Mouse (Mus musculus) megakaryocyte, embryonic 14.5 days (primary cell): Measurements from ENCODE around the gene Ccdc50. TPM values are rescaled to one million over a fixed set of nuclear protein-coding genes. Genes with fewer than 3 reads are reported as not detected.

ENCODE experiments used
- H3K27me3 ChIP-seq: replicated peaks from 2 replicates; pipeline ENCODE3; 2012; ENCODE audit warnings: inconsistent platforms
- H3K36me3 ChIP-seq: replicated peaks from 2 replicates; pipeline ENCODE3; 2012; ENCODE audit warnings: low read length, inconsistent platforms, mixed read lengths
- H3K4me1 ChIP-seq: 2 replicates; pipeline ENCODE4 v1.6.1; 2012; ENCODE audit warnings: inconsistent platforms
- H3K4me3 ChIP-seq: replicated peaks from 2 replicates; pipeline ENCODE3; 2012; ENCODE audit warnings: moderate library complexity, mild to moderate bottlenecking, inconsistent platforms
- H3K9me3 ChIP-seq: 2 replicates; pipeline ENCODE4 v1.6.1; 2012; ENCODE audit warnings: inconsistent platforms
- FLI1 ChIP-seq: IDR thresholded peaks from 2 replicates; pipeline ENCODE4 v1.6.1; 2012; ENCODE audit warnings: low read length, inconsistent platforms, mixed read lengths
- GATA1 ChIP-seq: IDR thresholded peaks from 3 replicates; pipeline ENCODE4 v1.6.1; 2012; ENCODE audit warnings: mixed read lengths, low read length, inconsistent platforms, borderline replicate concordance
- polyA plus RNA-seq: library from polyadenylated mRNA; stranded (reverse); fragments of >175 nt; gene quantifications from 2 replicates; pipeline ENCODE4 v1.2.3, GENCODE M21; 2012; ENCODE audit warnings: low replicate concordance; ENCODE audit not compliant: insufficient read depth

Gene Ccdc50
- polyA plus RNA-seq, 1 experiment = 7.2 TPM

DNA sequence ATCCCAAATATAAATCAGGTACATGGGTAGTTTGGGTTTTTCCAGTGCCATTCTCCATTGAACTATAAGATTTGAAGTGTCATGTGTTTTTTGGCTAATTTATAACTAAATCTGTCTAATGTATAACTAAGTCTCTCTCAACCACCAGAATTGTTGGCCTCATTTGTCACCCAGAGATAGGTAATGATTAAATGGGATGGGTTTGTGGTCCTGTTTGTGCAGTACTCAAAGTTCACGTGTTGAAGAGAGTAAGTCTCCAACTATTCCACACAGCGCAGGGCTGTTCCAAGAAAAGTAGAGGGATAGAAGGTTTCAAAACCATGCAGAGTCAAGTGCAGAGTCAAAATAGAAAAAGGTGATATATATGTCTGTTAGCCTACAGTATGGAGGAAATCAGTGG lies 13.4 kb upstream of the Ccdc50 start:
- TF ChIP-seq GATA1 (no peak), FLI1 (no peak)
- Histone ChIP-seq H3K9me3 (peaks cover 10% of the 10 kb centered on the region), H3K4me1 (peaks cover 18% of the 10 kb centered on the region), H3K27me3 (no peaks in the 10 kb centered on the region), H3K36me3 (no peaks in the 10 kb centered on the region), H3K4me3 (no peak overlapping the region)

DNA sequence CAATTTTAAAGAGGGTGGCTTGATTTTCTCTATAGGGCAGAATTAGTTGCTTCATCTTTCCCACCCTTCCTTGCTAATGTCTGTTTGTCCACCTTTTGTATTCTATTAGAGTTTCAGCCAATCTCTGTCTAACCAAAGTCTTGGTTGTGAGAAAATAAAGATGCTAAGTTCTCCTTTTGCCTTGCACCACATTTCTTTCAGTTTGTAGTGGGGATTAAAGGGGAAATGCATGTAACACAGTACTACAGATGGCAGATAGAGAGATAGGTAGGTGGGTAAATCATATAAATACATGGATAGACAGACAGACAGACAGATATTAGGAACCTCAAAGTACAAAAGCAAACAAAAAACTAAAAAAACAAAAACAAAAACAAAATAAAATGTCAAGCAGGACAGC lies 12.1 kb upstream of the Ccdc50 start:
- TF ChIP-seq FLI1 (no peak), GATA1 (no peak)
- peaks cover 18% of the 10 kb centered on the region for H3K4me1 ChIP-seq
- no peak overlapping the region for H3K4me3 ChIP-seq
- no peaks in the 10 kb centered on the region for H3K36me3 ChIP-seq
- H3K9me3 ChIP-seq = peaks cover 10% of the 10 kb centered on the region
- H3K27me3 ChIP-seq = no peaks in the 10 kb centered on the region

DNA sequence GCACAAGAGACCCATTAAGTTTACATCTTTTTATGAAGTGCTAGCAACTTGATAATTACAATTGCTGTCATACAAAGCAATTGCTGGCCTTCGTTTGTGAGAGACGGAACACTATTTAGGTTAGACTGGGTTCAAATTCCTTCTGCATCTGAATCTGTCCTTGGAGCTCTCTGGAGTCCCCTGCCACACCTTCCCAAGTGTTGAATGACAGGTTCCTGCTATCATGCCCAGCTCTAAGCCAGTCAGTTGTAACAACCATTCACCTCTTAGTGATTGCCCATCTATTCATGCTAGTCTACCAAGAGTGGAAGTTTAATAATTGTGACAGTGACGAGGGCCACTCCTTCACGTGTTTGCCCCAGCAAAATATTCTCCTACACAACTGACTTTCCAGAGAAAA lies 6.5 kb upstream of the Ccdc50 start:
- no peaks in the 10 kb centered on the region for H3K36me3 ChIP-seq
- H3K4me3 ChIP-seq = no peak overlapping the region
- TF ChIP-seq GATA1 (no peak), FLI1 (no peak)
- peaks cover 10% of the 10 kb centered on the region for H3K9me3 ChIP-seq
- no peaks in the 10 kb centered on the region for H3K27me3 ChIP-seq
- peaks cover 8% of the 10 kb centered on the region for H3K4me1 ChIP-seq

DNA sequence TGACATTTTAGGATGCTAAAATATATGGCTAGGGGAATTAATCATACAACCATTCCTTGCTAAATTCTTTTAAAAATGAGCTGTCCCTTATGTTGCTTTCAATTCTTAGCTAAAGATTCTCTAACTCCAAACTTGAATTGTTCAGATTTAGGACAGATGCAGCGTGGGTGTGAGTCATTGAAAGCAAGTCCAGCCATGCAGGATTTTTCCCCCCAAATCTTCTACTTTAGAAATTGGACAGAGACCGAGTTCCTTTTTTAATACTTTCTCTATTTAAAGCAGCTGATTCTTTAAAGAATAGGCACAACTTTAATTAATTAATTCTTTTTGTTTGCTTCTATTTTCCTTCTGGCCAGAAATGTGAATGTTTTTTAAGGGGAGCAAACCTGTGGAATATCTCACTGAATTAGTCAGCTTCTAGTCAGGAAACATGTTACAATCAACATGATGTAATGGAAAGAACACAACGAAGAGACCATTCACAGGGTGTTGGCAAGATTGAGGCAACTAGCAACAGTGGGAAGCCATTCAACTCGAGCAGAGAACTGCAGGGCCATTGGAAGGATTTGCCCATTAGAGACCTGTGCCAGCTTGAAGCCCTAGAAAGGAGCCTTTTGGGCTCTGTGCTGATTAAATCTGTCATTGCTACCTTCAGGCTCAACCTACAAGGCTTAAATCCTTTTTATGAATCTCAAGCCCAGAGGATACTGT lies 3.6 kb upstream of the Ccdc50 start:
- TF ChIP-seq FLI1 = no peak
- no peak for TF ChIP-seq GATA1
- Histone ChIP-seq H3K36me3 (no peaks in the 10 kb centered on the region), H3K27me3 (no peaks in the 10 kb centered on the region), H3K4me3 (no peak overlapping the region), H3K9me3 (no peaks in the 10 kb centered on the region), H3K4me1 (peaks cover 24% of the 10 kb centered on the region)

DNA sequence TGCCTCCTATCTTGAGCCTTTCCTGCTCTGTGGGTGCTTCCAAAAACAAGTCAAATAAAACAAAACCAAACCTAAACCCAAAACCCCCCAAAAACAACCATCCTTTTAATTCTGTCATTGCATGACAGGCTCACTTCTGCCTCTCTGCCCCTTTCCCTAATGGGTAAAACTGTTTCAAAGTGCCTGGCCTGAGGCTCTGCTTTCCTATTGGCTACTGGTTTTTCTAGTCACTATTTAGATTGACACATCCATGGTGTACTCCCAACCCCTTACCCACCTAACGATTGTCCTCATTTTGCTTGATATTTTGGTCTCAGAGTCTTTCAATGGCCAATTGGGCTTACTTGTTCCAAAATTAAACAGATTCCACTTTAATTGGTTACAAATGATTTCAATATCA lies 3.0 kb upstream of the Ccdc50 start:
- no peaks in the 10 kb centered on the region for H3K9me3 ChIP-seq
- no peak overlapping the region for H3K4me3 ChIP-seq
- H3K4me1 ChIP-seq = peaks cover 30% of the 10 kb centered on the region
- H3K36me3 ChIP-seq = no peaks in the 10 kb centered on the region
- H3K27me3 ChIP-seq = no peaks in the 10 kb centered on the region
- no peak for TF ChIP-seq FLI1
- TF ChIP-seq GATA1 = no peak

DNA sequence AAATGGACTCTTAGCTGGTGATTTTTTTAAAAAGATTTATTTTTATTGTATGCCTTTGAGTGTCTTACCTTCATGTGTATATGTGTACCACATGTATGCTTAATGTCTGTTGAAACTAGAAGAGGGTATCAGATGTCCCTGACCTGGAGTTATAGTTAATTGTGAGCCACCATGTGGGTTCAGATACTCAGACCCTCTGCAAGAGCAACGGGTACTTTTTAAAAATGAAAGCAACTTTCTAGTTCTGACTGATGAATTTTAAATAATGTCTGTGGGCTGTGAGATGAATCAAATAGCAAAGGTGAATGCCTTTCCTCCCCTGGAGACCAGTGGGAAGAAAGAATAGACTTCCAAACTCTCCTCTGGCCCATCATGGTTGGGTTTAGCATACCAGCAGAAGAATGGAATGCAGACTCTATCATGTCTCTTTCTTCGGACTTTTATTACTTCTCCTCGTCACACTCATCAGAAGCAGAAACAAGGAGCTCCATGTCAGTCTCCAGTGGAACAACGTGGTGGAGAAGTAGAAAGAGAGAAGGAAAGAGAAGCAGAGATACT lies 1.7 kb upstream of the Ccdc50 start:
- H3K4me1 ChIP-seq = peaks cover 36% of the 10 kb centered on the region
- no peaks in the 10 kb centered on the region for H3K36me3 ChIP-seq
- TF ChIP-seq GATA1 (no peak), FLI1 (no peak)
- no peak overlapping the region for H3K4me3 ChIP-seq
- no peaks in the 10 kb centered on the region for H3K27me3 ChIP-seq
- no peaks in the 10 kb centered on the region for H3K9me3 ChIP-seq

DNA sequence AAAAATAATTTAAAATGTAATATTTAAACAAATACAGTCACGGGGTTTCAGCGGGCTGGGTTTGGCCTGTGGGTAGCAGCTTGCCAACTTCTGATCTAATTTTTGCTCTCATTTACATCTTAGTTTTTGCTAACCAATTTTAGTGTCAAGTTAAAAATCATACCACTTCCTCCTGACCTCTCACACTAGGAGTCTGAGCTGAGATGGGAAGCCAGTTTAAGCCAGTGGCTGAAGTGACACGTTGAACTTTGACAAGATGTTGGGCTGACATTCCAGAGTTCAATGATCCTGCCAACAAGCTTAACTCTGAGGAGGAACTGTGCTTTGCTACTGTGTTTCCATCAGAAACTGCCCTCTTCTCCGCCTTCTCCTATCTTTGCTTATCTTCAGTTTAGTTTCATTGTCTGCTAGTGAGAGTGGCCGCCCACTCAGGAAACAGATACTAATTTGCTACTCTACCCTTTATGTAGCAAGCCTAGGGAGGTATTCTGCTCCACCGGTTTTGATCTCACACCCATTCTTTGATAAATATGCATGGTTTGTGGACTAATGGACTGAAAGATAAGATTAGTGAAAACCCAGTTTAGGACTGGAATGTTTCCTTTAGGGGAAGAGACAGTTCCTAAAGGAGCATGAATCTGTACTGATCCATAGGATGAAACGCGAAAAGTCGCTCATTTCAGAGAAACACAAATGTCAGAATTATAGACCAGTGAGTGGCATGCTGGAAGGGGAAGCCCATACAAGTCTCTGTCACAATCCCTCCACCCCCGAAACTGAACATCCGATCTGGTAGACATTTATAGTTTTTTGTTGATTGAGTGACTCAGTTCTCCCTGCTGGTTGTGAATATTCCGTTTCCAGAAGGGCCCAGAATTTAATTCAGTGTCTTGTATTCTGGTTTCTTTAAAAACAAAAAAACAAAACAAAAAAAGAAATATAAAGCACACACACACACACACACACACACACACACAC lies 746 bp upstream of the Ccdc50 start:
- Histone ChIP-seq H3K36me3 (no peaks in the 10 kb centered on the region), H3K9me3 (no peaks in the 10 kb centered on the region), H3K4me3 (peak overlapping the region; percentile 94), H3K4me1 (peaks cover 39% of the 10 kb centered on the region), H3K27me3 (no peaks in the 10 kb centered on the region)
- TF ChIP-seq FLI1 = no peak
- TF ChIP-seq GATA1 = no peak

DNA sequence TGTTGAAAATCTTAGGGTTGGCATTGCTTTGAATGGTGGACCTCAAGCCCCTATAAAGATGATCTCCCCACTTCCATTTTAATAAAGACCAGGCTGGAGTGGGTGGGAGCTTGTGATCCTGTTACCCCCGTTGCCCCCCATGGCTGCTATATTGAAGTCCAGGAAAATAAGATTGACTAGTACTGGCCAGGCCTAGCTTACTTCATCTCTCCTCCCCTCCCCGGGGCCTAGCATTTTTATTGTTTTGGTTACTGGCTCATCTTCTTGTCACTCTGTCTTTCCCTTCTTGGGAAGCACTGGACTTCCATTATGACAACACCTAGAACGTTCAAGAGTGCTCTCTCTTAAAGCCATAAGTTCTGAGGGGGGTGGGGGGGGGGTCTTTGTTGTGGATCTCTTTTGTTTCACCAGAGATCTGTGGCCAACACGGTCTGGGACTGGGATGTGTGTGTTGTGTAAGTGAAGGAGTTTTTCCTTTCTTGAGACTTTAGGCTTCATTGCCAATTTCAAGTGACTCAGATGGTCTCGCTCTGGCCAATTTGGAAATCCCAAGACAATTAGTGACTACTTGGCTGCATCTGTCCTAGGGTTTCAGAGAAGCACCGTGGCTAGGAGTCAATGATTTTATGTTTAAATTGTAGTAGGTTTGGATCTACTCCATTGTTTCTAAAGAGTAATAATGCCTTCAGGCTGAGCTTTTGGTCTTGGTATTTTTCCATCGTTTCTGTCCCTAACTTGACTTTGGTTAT lies 1.0 kb downstream of the Ccdc50 start:
- Histone ChIP-seq H3K36me3 (no peaks in the 10 kb centered on the region), H3K27me3 (no peaks in the 10 kb centered on the region), H3K4me1 (peaks cover 42% of the 10 kb centered on the region), H3K4me3 (peak overlapping the region; percentile 94), H3K9me3 (no peaks in the 10 kb centered on the region)
- TF ChIP-seq GATA1 (no peak), FLI1 (no peak)

DNA sequence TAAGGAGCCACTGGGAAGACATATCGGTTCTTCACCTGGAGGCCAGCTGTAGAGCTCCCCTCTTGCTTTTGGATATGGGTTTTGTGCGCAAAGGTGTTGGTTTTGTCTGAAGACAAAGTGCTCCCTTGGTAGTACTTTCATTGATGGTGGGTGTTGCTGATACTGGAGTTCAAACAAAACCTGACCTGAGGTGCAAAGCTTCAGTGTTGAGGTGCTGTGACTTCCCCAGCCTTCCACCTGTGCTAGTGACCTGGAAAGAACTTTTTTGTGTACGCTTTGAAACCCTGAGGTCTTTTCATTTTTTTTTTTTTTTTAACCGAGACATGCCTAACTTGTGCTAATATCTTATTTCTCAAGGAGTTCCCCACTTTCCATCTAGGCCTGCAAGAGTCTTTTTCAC lies 1.6 kb downstream of the Ccdc50 start:
- H3K27me3 ChIP-seq = no peaks in the 10 kb centered on the region
- no peaks in the 10 kb centered on the region for H3K36me3 ChIP-seq
- H3K4me3 ChIP-seq = peak overlapping the region; percentile 94
- H3K9me3 ChIP-seq = no peaks in the 10 kb centered on the region
- TF ChIP-seq GATA1 (no peak), FLI1 (no peak)
- H3K4me1 ChIP-seq = peaks cover 45% of the 10 kb centered on the region
